Mouse (Mus musculus): Measurements from ENCODE around the gene Rin2.

DNA sequence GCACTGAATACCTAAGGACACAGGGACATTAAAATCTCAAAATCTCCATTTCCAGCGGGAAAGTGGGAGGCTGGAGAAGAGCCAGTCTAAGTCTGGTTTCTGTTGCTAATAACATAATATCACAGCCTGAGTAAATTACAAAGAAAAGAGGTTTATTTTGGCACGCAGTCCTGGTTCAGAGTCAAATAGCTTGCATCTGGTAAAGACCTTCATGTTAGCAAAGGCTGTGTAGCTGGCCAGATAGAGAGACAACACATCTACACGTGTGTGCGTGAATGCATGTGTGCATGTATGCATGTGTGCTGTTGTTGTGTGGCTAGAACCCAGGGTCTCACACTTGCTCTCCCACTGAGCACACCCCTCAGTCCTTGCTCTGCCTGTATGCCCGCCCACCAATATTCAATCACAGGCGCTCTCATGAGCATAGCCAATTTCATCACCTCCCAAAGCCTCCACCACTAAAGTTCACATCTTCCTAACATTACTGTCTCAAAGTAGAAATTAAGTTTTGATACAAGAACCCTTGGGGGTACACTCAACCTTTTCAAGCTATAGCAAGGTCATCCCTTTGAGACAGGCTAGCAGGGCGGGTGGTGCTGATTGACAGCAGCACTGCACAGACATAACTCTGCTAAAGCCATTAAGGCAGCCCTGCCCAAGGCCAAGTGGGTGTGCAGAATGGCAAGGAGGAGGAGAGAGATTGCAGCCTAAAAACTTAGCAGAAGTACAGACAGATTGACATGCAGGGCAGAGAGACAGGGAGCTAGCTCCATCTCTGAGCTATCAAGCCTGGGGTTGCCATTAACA lies 95.9 kb downstream of the Rin2 start:
- no peak for TF ChIP-seq USF1 (IDR thresholded peaks at IDR 0.05; ENCODE audit: low read depth)
- TF ChIP-seq MAX (IDR thresholded peaks at IDR 0.05; ENCODE audit: low read depth): no peak
- TF ChIP-seq TCF3 (IDR thresholded peaks at IDR 0.05; ENCODE audit: insufficient read length, low read depth): no peak
- no peak for TF ChIP-seq POLR2AphosphoS2 (IDR thresholded peaks at IDR 0.05; ENCODE audit: insufficient read length, low read depth)
